Mouse (Mus musculus): ENCODE data around the gene Col12a1. TPM values are rescaled to one million over a fixed set of nuclear protein-coding genes. Genes with fewer than 3 reads are reported as not detected.

Gene Col12a1
- total RNA-seq (2023): not detected

DNA sequence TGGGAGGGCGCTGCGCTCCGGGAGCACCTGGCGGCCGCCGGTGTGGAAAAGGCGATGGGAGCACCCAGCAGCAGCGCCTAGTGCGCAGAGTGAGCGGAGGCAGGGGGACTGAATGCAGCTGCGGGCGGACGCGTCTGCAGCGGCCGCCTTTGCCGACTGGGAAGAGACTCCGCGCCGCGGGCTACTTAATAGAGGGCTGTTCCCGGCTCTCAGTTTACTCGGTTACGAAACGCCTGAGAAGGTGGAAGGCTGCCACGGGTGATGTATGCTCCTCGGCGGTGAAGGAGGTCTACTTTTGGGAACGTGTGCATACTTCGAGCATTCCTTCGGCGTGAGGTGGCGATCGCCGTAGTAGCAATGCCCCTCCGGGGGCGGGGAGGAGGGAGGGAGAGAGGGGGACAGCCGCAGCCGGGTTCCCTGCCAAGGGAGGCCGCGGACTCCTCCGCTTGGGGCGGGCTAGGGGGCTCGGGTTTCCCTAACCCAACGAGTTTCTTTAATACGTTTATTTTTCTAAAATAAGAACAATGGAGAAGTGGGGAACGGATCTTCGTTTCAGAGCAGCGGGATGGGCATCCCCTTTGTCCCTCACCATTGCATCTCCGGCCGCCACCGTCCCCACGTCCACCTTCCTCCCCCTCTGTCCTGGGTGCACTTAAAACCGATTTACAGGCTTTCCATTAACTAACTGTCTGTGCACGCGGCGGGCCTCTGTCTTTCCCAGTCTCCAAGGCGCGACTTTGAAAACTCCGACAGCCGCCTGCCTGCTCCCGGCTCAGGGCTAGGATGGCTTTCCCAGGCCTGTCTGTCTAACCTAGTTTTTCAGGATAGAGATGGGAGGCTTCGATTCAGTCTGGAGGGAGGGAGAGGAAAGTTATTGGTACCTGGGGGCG lies at the start of gene Col12a1:
TSS of gene Col12a1 (minus strand) at position 351 of the 890 bp plus-strand sequence.

GRCm38 (mm10) chr9:79759385-79760005 lies 40.9 kb upstream of the Col12a1 start, which contains the start of gene Cox7a2:
Gene Cox7a2, minus strand, starts transcription at chr9:79759878.

Other genes with a start within 250 kb of the Col12a1 start
- gene Cox7a2, start 41.0 kb upstream of the Col12a1 start, total RNA-seq (2023): 97.1 TPM
- 76.9 TPM for gene Tmem30a, start 74.7 kb upstream of the Col12a1 start, total RNA-seq (2023)

Measured in CD8-positive naive resting alpha-beta T cell, adult 57 days (primary cell).